Mouse (Mus musculus): ENCODE data around the gene Sema6c. TPM values are rescaled to one million over a fixed set of nuclear protein-coding genes. Genes with fewer than 3 reads are reported as not detected.

Gene Sema6c
- polyA plus RNA-seq, 1 experiment from 2014 or later, result 5.8 TPM

- Histone ChIP-seq H3K9ac (ENCODE audit: low read length) (no peak overlapping the region), H3K27me3 (ENCODE audit: control insufficient read depth, insufficient read depth, low read length) (no peaks in the 10 kb centered on the region; the same call in 1 of the 2 replicates), H3K4me1 (ENCODE audit: control insufficient read depth in 2 of 2, insufficient read depth in 2 of 2, low read length in 2 of 2) (peaks cover 20 to 39% of the 10 kb centered on the region in 2 experiments), H3K9me3 (ENCODE audit: control insufficient read depth, low read length) (no peaks in the 10 kb centered on the region), H3K4me3 (ENCODE audit: control insufficient read depth in 1 of 2, insufficient read depth in 1 of 2, low read depth in 1 of 2, low read length in 2 of 2) (no peak overlapping the region), H3K36me3 (ENCODE audit: control insufficient read depth, insufficient read depth, low read length) (peaks cover 7% of the 10 kb centered on the region; the same call in 1 of the 2 replicates), H3K4me2 (ENCODE audit: low read length) (peak overlapping the region; percentile 11; the same call in 1 of the 2 replicates), H3K27ac (replicated peaks in 1 of 2; ENCODE audit: control insufficient read depth in 1 of 2, insufficient read depth in 1 of 2, low read depth in 2 of 2, low read length in 2 of 2) (no peak overlapping the region)
- ATAC-seq (ENCODE audit: insufficient number of reproducible peaks, insufficient read depth, low FRiP score, low read depth), result no peak
- WGBS, result 46% methylated on average over 11 of the region's 11 CpGs
Measured at GRCm38 (mm10) chr3:95163419-95164255, 3.4 kb downstream of the Sema6c start.

- Histone ChIP-seq H3K4me1 (ENCODE audit: control insufficient read depth in 2 of 2, insufficient read depth in 2 of 2, low read length in 2 of 2) (peaks cover 20 to 39% of the 10 kb centered on the region in 2 experiments), H3K36me3 (ENCODE audit: control insufficient read depth, insufficient read depth, low read length) (peaks cover 10% of the 10 kb centered on the region; the same call in 1 of the 2 replicates), H3K4me3 (ENCODE audit: control insufficient read depth in 1 of 2, insufficient read depth in 1 of 2, low read depth in 1 of 2, low read length in 2 of 2) (no peak overlapping the region), H3K27me3 (ENCODE audit: control insufficient read depth, insufficient read depth, low read length) (peaks cover 2% of the 10 kb centered on the region), H3K9me3 (ENCODE audit: control insufficient read depth, low read length) (no peaks in the 10 kb centered on the region), H3K27ac (replicated peaks in 1 of 2; ENCODE audit: control insufficient read depth in 1 of 2, insufficient read depth in 1 of 2, low read depth in 2 of 2, low read length in 2 of 2) (no peak overlapping the region), H3K4me2 (ENCODE audit: low read length) (0 out of 2 replicates have a peak overlapping the region, but pooled peaks have one; percentile 11), H3K9ac (ENCODE audit: low read length) (no peak overlapping the region)
- ATAC-seq (ENCODE audit: insufficient number of reproducible peaks, insufficient read depth, low FRiP score, low read depth), result no peak
- WGBS, result 78% methylated on average over 5 of the region's 5 CpGs
Measured at GRCm38 (mm10) chr3:95164256-95164550, 3.9 kb downstream of the Sema6c start.

- Histone ChIP-seq H3K27me3 (ENCODE audit: control insufficient read depth, insufficient read depth, low read length) (peaks cover 8% of the 10 kb centered on the region), H3K4me2 (ENCODE audit: low read length) (no peak overlapping the region), H3K4me3 (ENCODE audit: control insufficient read depth in 1 of 2, insufficient read depth in 1 of 2, low read depth in 1 of 2, low read length in 2 of 2) (no peak overlapping the region), H3K9me3 (ENCODE audit: control insufficient read depth, low read length) (no peaks in the 10 kb centered on the region), H3K4me1 (ENCODE audit: control insufficient read depth in 2 of 2, insufficient read depth in 2 of 2, low read length in 2 of 2) (peaks cover 20 to 35% of the 10 kb centered on the region in 2 experiments), H3K36me3 (ENCODE audit: control insufficient read depth, insufficient read depth, low read length) (peaks cover 16% of the 10 kb centered on the region; the same call in 1 of the 2 replicates), H3K27ac (replicated peaks in 1 of 2; ENCODE audit: control insufficient read depth in 1 of 2, insufficient read depth in 1 of 2, low read depth in 2 of 2, low read length in 2 of 2) (no peak overlapping the region), H3K9ac (ENCODE audit: low read length) (no peak overlapping the region)
- ATAC-seq (ENCODE audit: insufficient number of reproducible peaks, insufficient read depth, low FRiP score, low read depth), result no peak
- 46% methylated on average over 5 of the region's 5 CpGs for WGBS
Measured at GRCm38 (mm10) chr3:95164840-95165239, 4.6 kb downstream of the Sema6c start.

DNA sequence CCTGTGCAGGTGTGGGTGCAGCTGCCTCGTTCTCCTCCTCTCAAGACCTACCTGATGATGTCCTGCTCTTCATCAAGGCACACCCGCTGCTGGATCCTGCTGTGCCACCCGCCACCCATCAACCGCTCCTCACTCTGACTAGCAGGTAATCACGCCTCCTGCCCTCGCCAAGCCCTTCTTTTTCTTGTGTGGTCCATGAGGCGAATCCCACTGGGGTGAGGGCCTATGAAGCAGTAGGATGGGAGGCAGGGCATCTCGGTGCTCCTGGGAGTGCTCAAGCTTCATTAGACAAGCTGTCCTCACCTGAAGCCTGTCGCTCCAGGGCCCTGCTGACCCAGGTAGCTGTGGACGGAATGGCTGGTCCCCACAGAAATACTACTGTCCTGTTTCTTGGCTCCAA, 9.7 kb downstream of the Sema6c start:
- WGBS, result 84% methylated on average over 10 of the region's 10 CpGs
- no peak overlapping the region for H3K27ac ChIP-seq (replicated peaks in 1 of 2; ENCODE audit: control insufficient read depth in 1 of 2, insufficient read depth in 1 of 2, low read depth in 2 of 2, low read length in 2 of 2)
- no peak for ATAC-seq (ENCODE audit: insufficient number of reproducible peaks, insufficient read depth, low FRiP score, low read depth)
- peaks cover 0 to 16% of the 10 kb centered on the region in 2 experiments; a peak in 3 of 4 replicates for H3K4me1 ChIP-seq (ENCODE audit: control insufficient read depth in 2 of 2, insufficient read depth in 2 of 2, low read length in 2 of 2)
- H3K36me3 ChIP-seq (ENCODE audit: control insufficient read depth, insufficient read depth, low read length), result peaks cover 30% of the 10 kb centered on the region
- H3K9me3 ChIP-seq (ENCODE audit: control insufficient read depth, low read length), result no peaks in the 10 kb centered on the region
- H3K27me3 ChIP-seq (ENCODE audit: control insufficient read depth, insufficient read depth, low read length), result peaks cover 55% of the 10 kb centered on the region
- H3K4me3 ChIP-seq (ENCODE audit: control insufficient read depth in 1 of 2, insufficient read depth in 1 of 2, low read depth in 1 of 2, low read length in 2 of 2), result no peak overlapping the region
- H3K4me2 ChIP-seq (ENCODE audit: low read length), result no peak overlapping the region
- no peak overlapping the region for H3K9ac ChIP-seq (ENCODE audit: low read length)

DNA sequence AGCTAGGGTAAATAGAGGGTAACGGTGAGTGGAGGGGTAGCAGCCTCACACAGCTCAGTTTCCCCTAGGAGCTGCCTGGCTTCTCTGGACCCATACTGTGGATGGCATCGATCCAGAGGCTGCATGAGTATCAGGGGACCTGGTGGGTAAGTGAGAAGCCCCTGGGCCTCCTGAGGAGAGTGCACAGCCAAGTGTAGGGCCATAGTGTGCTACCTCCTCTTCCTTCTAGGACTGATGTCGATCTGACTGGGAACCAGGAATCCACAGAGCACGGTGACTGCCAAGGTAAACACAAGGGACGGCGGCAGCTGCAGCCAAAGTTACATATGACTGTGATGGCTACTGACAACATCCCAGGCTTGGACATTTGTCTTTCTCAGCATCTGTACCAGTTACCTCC, 10.8 kb downstream of the Sema6c start:
- H3K4me1 ChIP-seq (ENCODE audit: control insufficient read depth in 2 of 2, insufficient read depth in 2 of 2, low read length in 2 of 2), result peaks cover 0 to 16% of the 10 kb centered on the region in 2 experiments; a peak in 3 of 4 replicates
- H3K4me2 ChIP-seq (ENCODE audit: low read length), result no peak overlapping the region
- no peak overlapping the region for H3K4me3 ChIP-seq (ENCODE audit: control insufficient read depth in 1 of 2, insufficient read depth in 1 of 2, low read depth in 1 of 2, low read length in 2 of 2)
- H3K27ac ChIP-seq (replicated peaks in 1 of 2; ENCODE audit: control insufficient read depth in 1 of 2, insufficient read depth in 1 of 2, low read depth in 2 of 2, low read length in 2 of 2), result no peak overlapping the region
- H3K36me3 ChIP-seq (ENCODE audit: control insufficient read depth, insufficient read depth, low read length), result peaks cover 27% of the 10 kb centered on the region
- H3K9ac ChIP-seq (ENCODE audit: low read length), result no peak overlapping the region
- H3K9me3 ChIP-seq (ENCODE audit: control insufficient read depth, low read length), result no peaks in the 10 kb centered on the region
- 71% methylated on average over 6 of the region's 6 CpGs for WGBS
- ATAC-seq (ENCODE audit: insufficient number of reproducible peaks, insufficient read depth, low FRiP score, low read depth), result no peak
- H3K27me3 ChIP-seq (ENCODE audit: control insufficient read depth, insufficient read depth, low read length), result peaks cover 55% of the 10 kb centered on the region

DNA sequence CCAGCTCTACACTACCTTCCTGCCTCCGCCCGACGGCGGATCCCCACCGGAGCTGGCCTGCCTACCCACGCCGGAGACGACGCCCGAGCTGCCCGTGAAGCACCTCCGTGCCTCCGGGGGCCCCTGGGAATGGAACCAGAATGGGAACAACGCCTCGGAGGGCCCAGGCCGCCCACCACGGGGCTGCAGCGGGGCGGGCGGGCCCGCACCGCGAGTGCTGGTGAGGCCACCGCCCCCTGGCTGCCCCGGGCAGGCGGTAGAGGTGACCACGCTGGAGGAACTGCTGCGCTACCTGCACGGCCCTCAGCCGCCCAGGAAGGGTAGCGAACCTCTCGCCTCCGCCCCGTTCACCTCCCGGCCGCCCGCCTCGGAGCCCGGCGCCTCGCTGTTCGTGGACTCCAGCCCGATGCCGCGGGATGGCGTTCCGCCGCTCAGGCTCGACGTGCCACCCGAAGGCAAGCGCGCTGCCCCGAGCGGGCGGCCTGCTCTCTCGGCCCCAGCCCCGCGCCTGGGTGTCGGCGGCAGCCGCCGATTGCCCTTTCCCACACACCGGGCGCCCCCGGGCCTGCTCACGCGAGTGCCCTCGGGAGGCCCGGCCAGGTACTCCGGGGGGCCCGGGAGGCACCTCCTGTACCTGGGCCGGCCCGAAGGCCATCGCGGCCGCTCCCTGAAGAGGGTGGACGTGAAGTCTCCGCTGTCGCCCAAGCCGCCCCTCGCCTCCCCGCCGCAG, 12.4 kb downstream of the Sema6c start:
- H3K4me3 ChIP-seq (ENCODE audit: control insufficient read depth in 1 of 2, insufficient read depth in 1 of 2, low read depth in 1 of 2, low read length in 2 of 2), result peak overlapping the region; percentile 31 to 41; a peak in 2 of 4 replicates
- no peak overlapping the region for H3K27ac ChIP-seq (replicated peaks in 1 of 2; ENCODE audit: control insufficient read depth in 1 of 2, insufficient read depth in 1 of 2, low read depth in 2 of 2, low read length in 2 of 2)
- no peaks in the 10 kb centered on the region for H3K9me3 ChIP-seq (ENCODE audit: control insufficient read depth, low read length)
- peaks cover 0 to 16% of the 10 kb centered on the region in 2 experiments; a peak in 3 of 4 replicates for H3K4me1 ChIP-seq (ENCODE audit: control insufficient read depth in 2 of 2, insufficient read depth in 2 of 2, low read length in 2 of 2)
- peaks cover 24% of the 10 kb centered on the region for H3K36me3 ChIP-seq (ENCODE audit: control insufficient read depth, insufficient read depth, low read length)
- H3K27me3 ChIP-seq (ENCODE audit: control insufficient read depth, insufficient read depth, low read length), result peaks cover 55% of the 10 kb centered on the region
- H3K9ac ChIP-seq (ENCODE audit: low read length), result peak overlapping the region; percentile 25; the same call in 1 of the 2 replicates
- 14% methylated on average over 82 of the region's 84 CpGs for WGBS
- peak overlapping the region; percentile 76 for H3K4me2 ChIP-seq (ENCODE audit: low read length)
- 0 out of 2 replicates have a peak, but pooled peaks have one; percentile 20 for ATAC-seq (ENCODE audit: insufficient number of reproducible peaks, insufficient read depth, low FRiP score, low read depth)

DNA sequence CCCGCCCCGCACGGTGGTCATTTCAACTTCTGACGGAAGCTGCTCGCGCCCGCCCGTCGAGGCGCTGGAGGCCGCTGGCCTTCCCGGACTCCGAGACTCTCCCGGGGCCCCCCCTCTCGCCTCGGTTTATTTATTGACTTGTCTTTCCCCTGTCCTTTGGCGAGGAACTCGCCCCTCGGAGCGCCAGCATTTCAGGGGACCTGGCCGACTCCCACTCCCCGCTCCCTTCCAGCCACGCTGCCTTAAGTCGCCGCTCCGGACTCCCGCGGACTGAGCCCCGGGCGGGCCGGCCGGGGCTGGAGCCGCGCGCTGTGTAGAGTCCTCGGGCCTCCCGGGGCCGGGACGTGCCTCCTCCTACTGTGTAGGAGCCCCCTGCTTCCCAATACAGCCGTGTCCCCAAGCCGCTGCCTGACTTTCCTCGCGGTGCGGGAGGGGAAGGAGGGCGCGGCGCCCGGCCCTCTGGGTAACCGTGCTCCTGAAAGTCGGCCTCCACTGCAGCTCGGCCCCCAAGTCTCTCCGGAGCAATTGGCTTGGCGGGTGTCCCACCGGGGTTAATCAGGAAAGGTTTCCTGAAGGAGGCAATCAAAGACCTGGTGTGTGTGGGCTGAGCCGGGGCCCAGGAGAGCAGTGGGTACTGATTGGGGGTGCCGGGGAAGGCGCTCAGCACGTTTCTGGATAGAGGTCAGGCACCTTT, 13.1 kb downstream of the Sema6c start:
- WGBS, result 2% methylated on average over 56 of the region's 58 CpGs
- Histone ChIP-seq H3K27ac (replicated peaks in 1 of 2; ENCODE audit: control insufficient read depth in 1 of 2, insufficient read depth in 1 of 2, low read depth in 2 of 2, low read length in 2 of 2) (no peak overlapping the region), H3K9ac (ENCODE audit: low read length) (peak overlapping the region; percentile 60), H3K27me3 (ENCODE audit: control insufficient read depth, insufficient read depth, low read length) (peaks cover 55% of the 10 kb centered on the region), H3K36me3 (ENCODE audit: control insufficient read depth, insufficient read depth, low read length) (peaks cover 24% of the 10 kb centered on the region), H3K9me3 (ENCODE audit: control insufficient read depth, low read length) (no peaks in the 10 kb centered on the region), H3K4me3 (ENCODE audit: control insufficient read depth in 1 of 2, insufficient read depth in 1 of 2, low read depth in 1 of 2, low read length in 2 of 2) (peak overlapping the region; percentile 31 to 41), H3K4me2 (ENCODE audit: low read length) (peak overlapping the region; percentile 76), H3K4me1 (ENCODE audit: control insufficient read depth in 2 of 2, insufficient read depth in 2 of 2, low read length in 2 of 2) (peaks cover 0 to 16% of the 10 kb centered on the region in 2 experiments; a peak in 3 of 4 replicates)
- ATAC-seq (ENCODE audit: insufficient number of reproducible peaks, insufficient read depth, low FRiP score, low read depth), result 0 out of 2 replicates have a peak, but pooled peaks have one; percentile 10

All from heart, embryonic 14.5 days (tissue).